In genomic region chr12:118564394-118565112, GRCm38 (mm10) we compare ENCODE assay signal across 11 mouse cellular contexts.
DNase-seq lines count a peak whose midpoint lies in the region; ATAC-seq and TF ChIP-seq lines count a peak whose summit lies in the region.
"Had no signal": no experiment of that assay in that cellular context is flagged by ENCODE, and none has a peak within 500 bp of the region (broad histone marks: within the 10 kb centered on the region; RNA-seq: fewer than 3 reads in every experiment).

No protein-coding gene starts in this region.

- H3K4me3 ChIP-seq in kidney, postnatal 0 days (replicated peaks; ENCODE audit: low read depth, low read length), result no peak overlapping the region
- no peak overlapping the region for H3K4me3 ChIP-seq in kidney, adult 2 months (ENCODE audit: insufficient read depth, low read depth, low read length)
- no peak overlapping the region for H3K4me3 ChIP-seq in limb, embryonic 13.5 days
- H3K4me3 ChIP-seq: liver, embryonic 15.5 days had no signal

- no peaks in the 10 kb centered on the region for H3K27me3 ChIP-seq in kidney, postnatal 0 days (ENCODE audit: insufficient read depth, low read length)
- H3K27me3 ChIP-seq in kidney, adult 2 months (replicated peaks; ENCODE audit: control insufficient read depth, insufficient read depth, low read length), result no peaks in the 10 kb centered on the region
- H3K27me3 ChIP-seq in limb, embryonic 13.5 days, result peaks cover 15% of the 10 kb centered on the region
- H3K27me3 ChIP-seq: liver, embryonic 15.5 days had no signal

- peak; percentile 12 to 79 for DNase-seq in adrenal gland, adult (ENCODE audit: inconsistent age in 2 of 2, low spot score in 1 of 2)
- no peak for DNase-seq in adrenal gland, postnatal 4 days (ENCODE audit: low spot score in 2 of 2)
- peak; percentile 38 for DNase-seq in kidney, postnatal 0 days (ENCODE audit: low spot score)
- DNase-seq in kidney, adult 2 months, result no peak
- peak; percentile 31 for DNase-seq in brain, adult 2 months (ENCODE audit: low read depth, low spot score)
- no peak for DNase-seq in liver
- no peak for DNase-seq in left cerebral cortex, adult 9 months (ENCODE audit: low spot score in 2 of 2)
- DNase-seq: cerebellum, postnatal 25 days; gastrocnemius, postnatal 25 days had no signal

- ATAC-seq in kidney, postnatal 0 days (replicated peaks; ENCODE audit: low FRiP score, low read depth), result no peak
- ATAC-seq in limb, embryonic 13.5 days (ENCODE audit: low FRiP score, low read depth), result peak; percentile 52

- H3K4me1 ChIP-seq in kidney, postnatal 0 days (replicated peaks; ENCODE audit: insufficient read depth, low read length), result no peaks in the 10 kb centered on the region
- H3K4me1 ChIP-seq in kidney, adult 2 months (ENCODE audit: control insufficient read depth, insufficient read depth, low read length), result no peaks in the 10 kb centered on the region
- peaks cover 16% of the 10 kb centered on the region for H3K4me1 ChIP-seq in limb, embryonic 13.5 days
- H3K4me1 ChIP-seq: liver, embryonic 15.5 days had no signal

- no peak overlapping the region for H3K27ac ChIP-seq in kidney, postnatal 0 days
- no peak overlapping the region for H3K27ac ChIP-seq in kidney, adult 2 months (ENCODE audit: insufficient read depth, low read depth, low read length)
- no peak overlapping the region; the same call in 1 of the 2 replicates for H3K27ac ChIP-seq in limb, embryonic 13.5 days
- H3K27ac ChIP-seq: liver, embryonic 15.5 days had no signal

- no peaks in the 10 kb centered on the region for H3K36me3 ChIP-seq in kidney, postnatal 0 days (ENCODE audit: insufficient read depth, low read length)
- H3K36me3 ChIP-seq in kidney, adult 2 months (ENCODE audit: control insufficient read depth, insufficient read depth, low read length), result no peaks in the 10 kb centered on the region
- no peaks in the 10 kb centered on the region for H3K36me3 ChIP-seq in limb, embryonic 13.5 days
- H3K36me3 ChIP-seq: liver, embryonic 15.5 days had no signal

- H3K4me2 ChIP-seq in kidney, postnatal 0 days (ENCODE audit: low read length), result no peak overlapping the region
- no peak overlapping the region for H3K4me2 ChIP-seq in limb, embryonic 13.5 days (replicated peaks)
- H3K4me2 ChIP-seq: liver, embryonic 15.5 days had no signal

- TF ChIP-seq CTCF in kidney, postnatal 0 days (IDR thresholded peaks at IDR 0.05; ENCODE audit: low read depth), result no peak
- TF ChIP-seq CTCF in kidney, adult 2 months (conservative IDR thresholded peaks at IDR 0.05; ENCODE audit: insufficient read depth, insufficient read length, low read depth, low read length), result no peak

- H3K9me3 ChIP-seq in kidney, postnatal 0 days (replicated peaks; ENCODE audit: low read length), result no peaks in the 10 kb centered on the region
- H3K9me3 ChIP-seq in limb, embryonic 13.5 days, result no peaks in the 10 kb centered on the region
- H3K9me3 ChIP-seq: liver, embryonic 15.5 days had no signal

- H3K9ac ChIP-seq in kidney, postnatal 0 days (ENCODE audit: low read depth, low read length), result no peak overlapping the region
- no peak overlapping the region for H3K9ac ChIP-seq in limb, embryonic 13.5 days
- H3K9ac ChIP-seq: liver, embryonic 15.5 days had no signal

- 15% methylated on average over 9 of the region's 9 CpGs for WGBS in kidney, postnatal 0 days
- WGBS in kidney, adult 2 months, result 23% methylated on average over 9 of the region's 9 CpGs
- 6% methylated on average over 9 of the region's 9 CpGs for WGBS in limb, embryonic 13.5 days

- no peak for TF ChIP-seq POLR2A in kidney, adult 2 months (IDR thresholded peaks at IDR 0.05; ENCODE audit: low read depth, low read length)

Comparison
In these comparisons a context has a peak if more than half of its experiments do, and no peak if none do; other contexts are left out.
1. DNase-seq: peak in adrenal gland, adult (2 of 2), kidney, postnatal 0 days (single experiment) and brain, adult 2 months (single experiment); none in adrenal gland, postnatal 4 days (0 of 2), kidney, adult 2 months (single experiment), liver (single experiment) and left cerebral cortex, adult 9 months (0 of 2).